Mouse (Mus musculus) liver, embryonic 13.5 days (tissue): Measurements from ENCODE around the gene Acot12. TPM values are rescaled to one million over a fixed set of nuclear protein-coding genes. Genes with fewer than 3 reads are reported as not detected.

Experiments used
- ATAC-seq: fragments of 200-750 bp; cut with Nextera tagmentation; 2 replicates; pipeline ENCODE4 v1.8.0; 2017; ENCODE audit warnings: low read depth, mild to moderate bottlenecking, moderate number of reproducible peaks, moderate library complexity
- DNase-seq: peaks from one replicate; pipeline ENCODE4 v3.0.0; 2022
- H3K27ac ChIP-seq: fragments of 300-500 bp; sonication (generic); 2 replicates; pipeline ENCODE4 v1.5.1; 2015; ENCODE audit warnings: moderate library complexity, mild to moderate bottlenecking, inconsistent platforms
- H3K27me3 ChIP-seq: fragments of 300-500 bp; sonication (generic); 2 replicates; pipeline ENCODE4 v1.6.1; 2015; ENCODE audit warnings: mild to moderate bottlenecking, inconsistent platforms
- H3K36me3 ChIP-seq: fragments of 300-500 bp; sonication (generic); 2 replicates; pipeline ENCODE4 v1.6.1; 2015; ENCODE audit warnings: mild to moderate bottlenecking, inconsistent platforms
- H3K4me1 ChIP-seq: fragments of 300-500 bp; sonication (generic); replicated peaks from 2 replicates; pipeline ENCODE4 v1.6.1; 2015; ENCODE audit warnings: inconsistent platforms
- H3K4me2 ChIP-seq: fragments of 300-500 bp; sonication (generic); 2 replicates; pipeline ENCODE4 v1.6.1; 2015; ENCODE audit warnings: inconsistent platforms, mild to moderate bottlenecking, moderate library complexity
- H3K4me3 ChIP-seq: fragments of 300-500 bp; sonication (generic); replicated peaks from 2 replicates; pipeline ENCODE4 v1.5.1; 2015; ENCODE audit warnings: mild to moderate bottlenecking, inconsistent platforms
- H3K9ac ChIP-seq: fragments of 300-500 bp; sonication (generic); 2 replicates; pipeline ENCODE4 v1.6.1; 2015; ENCODE audit warnings: mild to moderate bottlenecking, inconsistent platforms
- H3K9me3 ChIP-seq: fragments of 300-500 bp; sonication (generic); replicated peaks from 2 replicates; pipeline ENCODE4 v1.6.1; 2016; ENCODE audit warnings: inconsistent platforms
- WGBS: fragments of 180-500 bp; shearing (Covaris S2); methylation state at CpG from one replicate; pipeline ENCODE4 v1.1.7; 2015; ENCODE audit not compliant: insufficient replicate concordance; 5-methylcytosine and 5-hydroxymethylcytosine counted together
- polyA plus RNA-seq: library from polyadenylated mRNA; unstranded; fragments of >200 nt; fragmentation: Nextera tagmentation; extraction: Ambion mirVana; gene quantifications from 2 replicates; pipeline ENCODE4 v1.2.1, GENCODE M21; 2015

Gene Acot12
- polyA plus RNA-seq, 1 experiment from 2014 or later: 1.3 TPM

DNA sequence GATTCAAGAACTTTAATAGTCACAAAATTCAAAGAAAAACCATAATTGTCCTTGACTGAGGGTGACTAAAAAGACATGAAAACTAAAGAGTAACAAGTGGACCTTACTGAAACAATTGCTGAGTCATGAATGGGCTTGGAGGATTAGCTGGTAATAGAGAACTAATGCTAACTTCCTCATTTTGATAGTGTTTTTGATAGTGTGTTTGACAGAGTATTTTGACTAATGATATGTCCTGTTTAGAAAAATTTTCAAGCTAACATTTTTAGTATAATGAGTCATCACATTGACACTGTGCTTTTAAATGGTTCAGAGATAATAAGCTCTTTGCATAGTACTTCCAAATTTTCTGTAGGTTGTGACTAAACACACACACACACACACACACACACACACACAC, 13.4 kb upstream of the Acot12 start:
- ATAC-seq (no peak), DNase-seq (no peak)
- H3K4me3 ChIP-seq: no peak overlapping the region
- no peaks in the 10 kb centered on the region for H3K9me3 ChIP-seq
- H3K4me1 ChIP-seq: no peaks in the 10 kb centered on the region
- no peak overlapping the region for H3K9ac ChIP-seq
- no peaks in the 10 kb centered on the region for H3K27me3 ChIP-seq
- H3K27ac ChIP-seq: no peak overlapping the region
- no peak overlapping the region for H3K4me2 ChIP-seq
- H3K36me3 ChIP-seq: no peaks in the 10 kb centered on the region

DNA sequence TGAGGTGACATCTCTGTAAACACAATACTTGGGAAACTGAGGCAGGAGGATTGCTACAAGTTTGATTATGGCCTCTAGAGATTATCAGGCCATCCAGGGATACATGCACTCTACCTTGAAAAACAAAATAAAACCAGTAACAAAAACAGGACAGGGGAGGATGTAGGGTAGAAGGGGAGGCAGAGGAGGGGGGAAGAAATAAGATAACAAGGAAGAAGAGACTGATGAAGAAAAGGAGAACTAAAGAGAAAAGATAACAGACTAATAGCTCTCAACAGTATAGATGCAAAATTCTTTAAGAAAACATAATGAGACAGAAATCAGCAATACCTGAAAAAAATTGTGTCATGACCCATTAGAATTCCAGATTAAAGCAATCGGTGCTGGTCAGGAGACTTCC, 4.1 kb upstream of the Acot12 start:
- no peak overlapping the region for H3K4me3 ChIP-seq
- H3K9ac ChIP-seq: no peak overlapping the region
- DNase-seq (no peak), ATAC-seq (no peak)
- H3K27me3 ChIP-seq: peaks cover 18% of the 10 kb centered on the region
- H3K4me2 ChIP-seq: no peak overlapping the region
- H3K9me3 ChIP-seq: no peaks in the 10 kb centered on the region
- no peak overlapping the region for H3K27ac ChIP-seq
- no peaks in the 10 kb centered on the region for H3K36me3 ChIP-seq
- no peaks in the 10 kb centered on the region; the same call in 1 of the 2 replicates for H3K4me1 ChIP-seq
- 68% methylated on average over 1 of the region's 1 CpGs for WGBS

DNA sequence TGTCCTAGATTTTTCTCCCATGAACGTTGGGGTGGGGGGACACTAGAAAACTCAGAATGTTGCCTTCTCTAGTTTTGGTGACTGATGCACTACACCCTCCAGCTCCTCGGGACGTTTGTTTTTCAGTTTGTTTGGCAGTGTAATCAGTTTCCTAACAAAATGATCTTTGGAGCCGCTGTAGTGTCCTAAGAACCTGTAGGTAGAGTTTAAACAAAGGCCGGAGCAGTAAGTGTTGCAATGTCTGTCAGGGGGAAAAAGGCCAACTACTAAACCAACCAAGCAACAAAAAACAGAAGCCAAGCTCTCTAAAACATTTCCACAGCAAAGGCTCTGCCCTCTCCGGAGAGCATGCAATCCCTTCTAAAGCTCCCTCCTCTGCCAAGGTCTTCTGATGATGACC, 461 bp upstream of the Acot12 start:
- peak overlapping the region; percentile 45 for H3K4me3 ChIP-seq
- ATAC-seq (peak; percentile 68), DNase-seq (no peak)
- peak overlapping the region; percentile 51 for H3K4me2 ChIP-seq
- H3K9me3 ChIP-seq: no peaks in the 10 kb centered on the region
- no peak overlapping the region for H3K9ac ChIP-seq
- 50% methylated on average over 6 of the region's 6 CpGs for WGBS
- peak overlapping the region; percentile 71 for H3K27ac ChIP-seq
- H3K27me3 ChIP-seq: peaks cover 25% of the 10 kb centered on the region
- H3K4me1 ChIP-seq: no peaks in the 10 kb centered on the region; the same call in 1 of the 2 replicates
- H3K36me3 ChIP-seq: no peaks in the 10 kb centered on the region

DNA sequence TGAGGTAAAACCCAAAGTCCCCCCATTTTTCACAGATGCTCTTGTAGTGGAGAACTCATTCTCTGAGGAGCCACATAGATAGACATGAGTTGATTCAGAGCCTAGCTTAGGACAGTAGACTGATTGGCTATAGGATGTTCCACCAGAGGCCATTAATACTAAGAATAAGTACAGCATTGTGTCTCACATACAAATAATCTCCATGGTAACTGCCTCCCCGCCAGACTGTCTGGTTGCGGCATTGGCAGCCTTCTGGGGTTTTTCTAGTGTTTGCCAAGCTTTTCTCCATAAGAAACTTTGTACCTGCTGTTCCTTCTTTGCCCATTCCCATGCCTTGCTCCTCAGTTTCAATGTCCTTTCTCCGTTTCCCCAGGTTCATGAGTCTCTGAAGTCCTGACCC, 1.9 kb downstream of the Acot12 start:
- 62% methylated on average over 3 of the region's 3 CpGs for WGBS
- H3K36me3 ChIP-seq: no peaks in the 10 kb centered on the region
- DNase-seq (no peak), ATAC-seq (no peak)
- no peak overlapping the region for H3K9ac ChIP-seq
- H3K4me3 ChIP-seq: no peak overlapping the region
- no peak overlapping the region for H3K4me2 ChIP-seq
- peaks cover 25% of the 10 kb centered on the region for H3K27me3 ChIP-seq
- H3K4me1 ChIP-seq: no peaks in the 10 kb centered on the region; the same call in 1 of the 2 replicates
- H3K9me3 ChIP-seq: no peaks in the 10 kb centered on the region
- H3K27ac ChIP-seq: no peak overlapping the region

DNA sequence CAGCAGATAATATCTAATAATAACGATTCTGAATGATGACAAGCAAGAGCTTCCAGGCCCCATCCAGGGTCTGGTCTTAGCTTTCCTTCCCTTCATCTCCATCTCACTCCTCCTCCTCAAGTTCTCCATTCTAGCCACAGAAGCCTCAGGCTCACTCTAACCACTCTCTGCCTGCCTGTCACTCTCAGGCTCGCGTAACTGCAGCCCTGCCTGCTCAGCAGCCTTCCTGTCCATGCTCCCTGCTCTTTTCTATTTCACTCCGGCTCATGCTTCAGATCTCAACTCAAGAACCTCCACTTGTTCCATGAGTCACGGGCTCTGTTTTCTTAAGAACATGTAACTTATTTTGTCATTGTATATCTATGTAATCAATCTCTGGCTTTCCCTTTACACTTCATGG, 5.2 kb downstream of the Acot12 start:
- peaks cover 14% of the 10 kb centered on the region for H3K27me3 ChIP-seq
- 59% methylated on average over 5 of the region's 5 CpGs for WGBS
- ATAC-seq (no peak), DNase-seq (no peak)
- no peak overlapping the region for H3K4me2 ChIP-seq
- no peak overlapping the region for H3K27ac ChIP-seq
- no peak overlapping the region for H3K4me3 ChIP-seq
- H3K9ac ChIP-seq: no peak overlapping the region
- H3K4me1 ChIP-seq: no peaks in the 10 kb centered on the region
- H3K36me3 ChIP-seq: no peaks in the 10 kb centered on the region
- no peaks in the 10 kb centered on the region for H3K9me3 ChIP-seq

DNA sequence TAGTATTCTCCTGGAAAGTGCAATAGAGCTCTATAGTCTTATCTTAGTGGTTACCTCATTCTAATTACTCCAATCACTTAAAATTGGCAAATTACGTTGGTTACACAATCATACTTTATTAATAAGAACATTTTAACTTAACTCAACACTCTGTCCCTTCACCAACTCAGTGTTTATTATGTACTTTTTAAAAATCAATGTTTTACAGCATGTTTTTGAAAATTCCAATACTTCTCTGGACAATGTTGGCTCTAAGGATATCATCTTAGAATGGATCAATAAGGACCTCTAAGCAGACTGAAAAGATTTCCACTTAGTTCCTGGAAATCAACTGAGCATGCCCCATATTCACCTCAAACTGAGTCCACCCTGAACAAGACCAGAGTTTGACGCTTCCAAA, 7.1 kb downstream of the Acot12 start:
- Histone ChIP-seq H3K9me3 (no peaks in the 10 kb centered on the region), H3K4me2 (no peak overlapping the region), H3K4me1 (no peaks in the 10 kb centered on the region), H3K4me3 (no peak overlapping the region), H3K27me3 (no peaks in the 10 kb centered on the region), H3K27ac (no peak overlapping the region), H3K36me3 (no peaks in the 10 kb centered on the region), H3K9ac (no peak overlapping the region)
- ATAC-seq: no peak
- no peak for DNase-seq
- WGBS: 67% methylated on average over 2 of the region's 2 CpGs

DNA sequence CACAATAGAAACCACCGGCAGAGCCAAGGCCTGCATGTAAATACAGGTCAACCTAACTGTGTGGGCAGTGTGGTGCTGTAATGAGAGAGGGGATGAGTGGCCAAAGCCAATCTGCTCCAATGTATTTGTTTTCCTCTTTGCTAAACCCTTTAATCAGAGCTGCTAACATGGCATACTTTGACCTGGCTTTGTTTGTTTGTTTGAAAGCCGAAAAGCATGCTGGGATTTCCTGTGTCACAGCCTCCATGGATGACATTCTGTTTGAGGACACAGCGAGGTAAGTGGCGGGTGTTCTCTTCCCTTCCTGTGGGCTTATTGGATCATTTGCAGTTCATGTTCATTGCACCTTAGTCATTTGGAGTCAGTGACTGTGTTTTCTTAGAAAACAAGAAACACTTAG, 8.7 kb downstream of the Acot12 start:
- no peaks in the 10 kb centered on the region for H3K36me3 ChIP-seq
- no peak overlapping the region for H3K4me2 ChIP-seq
- no peak overlapping the region for H3K9ac ChIP-seq
- no peaks in the 10 kb centered on the region for H3K4me1 ChIP-seq
- no peak overlapping the region for H3K4me3 ChIP-seq
- no peaks in the 10 kb centered on the region for H3K9me3 ChIP-seq
- no peak for ATAC-seq
- no peaks in the 10 kb centered on the region for H3K27me3 ChIP-seq
- 73% methylated on average over 4 of the region's 4 CpGs for WGBS
- no peak for DNase-seq
- no peak overlapping the region for H3K27ac ChIP-seq

DNA sequence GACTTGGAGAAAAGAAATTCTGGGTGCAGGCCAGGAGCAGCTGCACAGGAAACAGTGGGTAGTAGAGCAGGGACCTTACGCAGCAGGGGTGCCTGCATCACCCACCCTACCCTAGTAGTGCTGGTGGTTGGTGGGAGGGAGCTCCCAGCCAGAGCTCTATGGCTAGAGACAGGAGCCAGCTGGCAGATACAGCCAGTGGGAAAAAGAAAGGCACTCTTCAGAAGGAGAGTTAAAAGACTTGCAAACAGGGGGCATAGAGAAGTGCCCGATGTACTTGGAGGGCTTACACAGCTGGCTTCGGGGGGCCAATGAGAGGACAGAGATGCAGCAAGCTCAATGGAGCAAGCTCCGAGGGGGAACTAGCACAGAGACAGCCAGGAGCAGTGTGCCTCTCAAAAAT, 12.4 kb downstream of the Acot12 start:
- no peaks in the 10 kb centered on the region for H3K27me3 ChIP-seq
- no peak overlapping the region for H3K4me3 ChIP-seq
- no peak overlapping the region for H3K27ac ChIP-seq
- no peak for DNase-seq
- H3K9me3 ChIP-seq: no peaks in the 10 kb centered on the region
- H3K4me2 ChIP-seq: no peak overlapping the region
- no peaks in the 10 kb centered on the region for H3K36me3 ChIP-seq
- 44% methylated on average over 4 of the region's 4 CpGs for WGBS
- H3K4me1 ChIP-seq: no peaks in the 10 kb centered on the region
- no peak for ATAC-seq
- H3K9ac ChIP-seq: no peak overlapping the region

DNA sequence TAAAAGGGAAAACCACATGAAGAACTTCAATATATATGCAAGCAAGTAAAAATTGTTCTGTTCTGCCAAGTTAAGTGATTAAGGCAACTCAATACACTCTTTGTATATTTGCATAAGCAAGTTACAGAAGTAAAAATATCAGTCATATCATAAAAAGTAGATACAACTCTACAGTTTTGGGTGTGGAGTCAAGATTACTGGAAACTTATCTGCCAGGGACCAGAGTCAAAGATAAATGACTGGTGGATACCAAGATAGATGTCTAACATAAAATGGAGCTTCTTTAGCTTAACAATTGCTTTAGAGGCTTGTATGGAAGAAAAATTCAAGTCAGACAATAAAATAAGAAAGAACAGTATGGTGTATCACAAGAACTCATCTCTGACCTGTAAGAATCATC, 13.4 kb downstream of the Acot12 start:
- H3K4me1 ChIP-seq: no peaks in the 10 kb centered on the region
- H3K4me3 ChIP-seq: no peak overlapping the region
- no peak overlapping the region for H3K27ac ChIP-seq
- no peak overlapping the region for H3K9ac ChIP-seq
- H3K4me2 ChIP-seq: no peak overlapping the region
- no peaks in the 10 kb centered on the region for H3K27me3 ChIP-seq
- DNase-seq: no peak
- no peaks in the 10 kb centered on the region for H3K36me3 ChIP-seq
- H3K9me3 ChIP-seq: no peaks in the 10 kb centered on the region
- ATAC-seq: no peak

DNA sequence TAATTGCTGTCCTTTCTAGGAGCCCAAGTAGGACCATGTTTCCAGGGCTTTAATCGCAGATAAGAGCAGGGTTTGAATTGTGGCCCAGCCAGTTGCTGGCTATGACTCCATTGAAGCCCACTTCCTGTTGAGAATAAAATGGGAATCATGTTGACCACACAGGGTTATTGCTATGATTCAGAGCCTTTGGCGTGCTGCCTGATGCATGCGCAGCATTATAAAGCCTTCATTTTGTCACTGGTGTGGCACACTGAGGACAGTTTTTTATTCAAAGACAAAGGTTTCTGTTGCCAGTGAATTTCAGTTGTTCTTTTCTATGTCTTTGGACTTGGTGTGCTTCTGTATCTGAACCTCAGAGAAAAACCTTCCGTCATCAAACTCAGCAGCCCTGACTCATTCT, 14.9 kb downstream of the Acot12 start:
- H3K27me3 ChIP-seq: no peaks in the 10 kb centered on the region
- no peak overlapping the region for H3K27ac ChIP-seq
- no peak for DNase-seq
- no peaks in the 10 kb centered on the region for H3K36me3 ChIP-seq
- 80% methylated on average over 4 of the region's 4 CpGs for WGBS
- no peak for ATAC-seq
- H3K4me2 ChIP-seq: no peak overlapping the region
- H3K4me1 ChIP-seq: no peaks in the 10 kb centered on the region
- H3K9ac ChIP-seq: no peak overlapping the region
- no peak overlapping the region for H3K4me3 ChIP-seq
- H3K9me3 ChIP-seq: no peaks in the 10 kb centered on the region

DNA sequence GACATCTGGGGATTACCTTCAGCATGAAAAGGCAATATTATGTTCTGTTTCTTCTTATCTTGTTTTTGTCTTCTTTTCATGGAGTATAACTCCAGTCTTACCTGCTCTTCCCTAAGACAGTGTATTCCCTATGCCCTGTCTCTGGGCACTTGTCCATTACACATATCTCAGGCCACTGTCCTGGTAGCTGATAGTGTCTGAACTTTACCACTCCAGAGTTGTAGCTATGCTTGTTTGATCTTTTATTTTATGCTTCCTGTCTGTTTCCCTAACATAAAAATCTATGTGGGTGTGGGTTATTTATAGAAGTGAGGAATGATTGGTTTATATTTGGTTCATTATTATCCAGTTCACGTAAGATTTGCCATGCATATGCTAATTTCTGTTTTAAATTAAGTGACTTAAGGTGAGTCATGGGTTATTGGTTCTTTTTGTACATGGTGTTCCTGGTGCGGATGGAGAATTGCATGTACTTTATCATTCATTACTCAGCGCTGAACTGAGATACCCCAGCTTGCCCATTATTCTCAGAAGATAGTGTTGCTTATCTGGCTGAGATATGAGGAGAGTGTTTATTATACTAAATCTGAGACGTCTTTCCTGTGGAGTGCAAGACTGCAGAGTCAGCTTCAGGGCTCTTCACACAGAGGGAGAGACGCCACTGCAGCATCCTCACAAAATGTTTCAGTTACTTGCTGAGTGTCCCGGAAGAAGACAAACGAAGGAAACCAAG, 17.2 kb downstream of the Acot12 start:
- Histone ChIP-seq H3K4me3 (no peak overlapping the region), H3K9ac (no peak overlapping the region), H3K27ac (no peak overlapping the region), H3K9me3 (no peaks in the 10 kb centered on the region), H3K4me2 (no peak overlapping the region), H3K36me3 (no peaks in the 10 kb centered on the region), H3K27me3 (no peaks in the 10 kb centered on the region), H3K4me1 (no peaks in the 10 kb centered on the region)
- 57% methylated on average over 7 of the region's 7 CpGs for WGBS
- ATAC-seq (no peak), DNase-seq (no peak)

DNA sequence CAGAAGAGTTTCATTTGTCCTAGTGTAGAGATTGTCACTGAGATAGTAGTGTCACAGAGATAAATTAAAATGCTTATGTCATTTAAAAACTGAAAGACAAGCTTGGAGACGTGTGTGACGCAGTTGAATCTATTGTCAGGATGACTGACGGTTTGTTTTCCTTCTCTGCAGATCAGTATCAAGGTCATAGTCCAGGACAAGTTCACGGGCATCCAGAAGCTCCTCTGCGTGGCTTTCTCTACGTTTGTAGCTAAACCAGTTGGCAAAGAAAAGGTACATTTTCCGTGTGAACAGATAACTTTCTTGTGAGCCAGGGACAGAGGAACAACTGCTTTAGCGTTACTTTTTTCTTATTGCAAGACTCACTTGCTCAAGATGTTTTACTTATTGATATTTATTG, 18.5 kb downstream of the Acot12 start:
- Histone ChIP-seq H3K27ac (no peak overlapping the region), H3K4me2 (no peak overlapping the region), H3K9ac (no peak overlapping the region), H3K36me3 (no peaks in the 10 kb centered on the region), H3K27me3 (no peaks in the 10 kb centered on the region), H3K9me3 (no peaks in the 10 kb centered on the region), H3K4me1 (no peaks in the 10 kb centered on the region), H3K4me3 (no peak overlapping the region)
- 58% methylated on average over 8 of the region's 8 CpGs for WGBS
- no peak for DNase-seq
- ATAC-seq: no peak
